Mouse (Mus musculus) T-cell, adult 2 months (primary cell): ENCODE measurements around the gene Gosr2.

Experiments used
- DNase-seq: peaks from one replicate; pipeline ENCODE4 v3.0.0; 2022; ENCODE audit warnings: low spot score

Gene Gosr2

GRCm38 (mm10) chr11:103688980-103689378, 8.7 kb downstream of the Gosr2 start:
- no peak for DNase-seq

- DNase-seq = no peak
Measured at GRCm38 (mm10) chr11:103688271-103688979, 9.3 kb downstream of the Gosr2 start.

GRCm38 (mm10) chr11:103686706-103687105, 11.0 kb downstream of the Gosr2 start:
- DNase-seq = no peak

- DNase-seq = no peak
Measured at GRCm38 (mm10) chr11:103685261-103685736, 12.4 kb downstream of the Gosr2 start.

GRCm38 (mm10) chr11:103683667-103684334, 13.9 kb downstream of the Gosr2 start:
- no peak for DNase-seq

GRCm38 (mm10) chr11:103677042-103677441, 20.7 kb downstream of the Gosr2 start:
- peak; percentile 37 for DNase-seq

- DNase-seq = peak; percentile 44
Measured at GRCm38 (mm10) chr11:103675556-103675955, 22.1 kb downstream of the Gosr2 start.

- no peak for DNase-seq
Measured at GRCm38 (mm10) chr11:103666907-103667426, 30.7 kb downstream of the Gosr2 start.

- no peak for DNase-seq
Measured at GRCm38 (mm10) chr11:103666181-103666906, 31.4 kb downstream of the Gosr2 start.

GRCm38 (mm10) chr11:103665695-103666094, 32.0 kb downstream of the Gosr2 start:
- DNase-seq = no peak

- DNase-seq = no peak
Measured at GRCm38 (mm10) chr11:103663119-103663518, 34.6 kb downstream of the Gosr2 start.

GRCm38 (mm10) chr11:103662546-103662945, 35.2 kb downstream of the Gosr2 start:
- DNase-seq = no peak

- no peak for DNase-seq
Measured at GRCm38 (mm10) chr11:103661863-103662262, 35.8 kb downstream of the Gosr2 start.

GRCm38 (mm10) chr11:103658189-103658588, 39.5 kb downstream of the Gosr2 start:
- DNase-seq = no peak

GRCm38 (mm10) chr11:103656520-103656919, 41.2 kb downstream of the Gosr2 start:
- no peak for DNase-seq

GRCm38 (mm10) chr11:103653359-103653965, 44.2 kb downstream of the Gosr2 start:
- no peak for DNase-seq

GRCm38 (mm10) chr11:103651426-103651825, 46.3 kb downstream of the Gosr2 start:
- no peak for DNase-seq

GRCm38 (mm10) chr11:103649983-103650493, 47.7 kb downstream of the Gosr2 start:
- no peak for DNase-seq

GRCm38 (mm10) chr11:103649301-103649982, 48.3 kb downstream of the Gosr2 start, which contains the start of gene Rprml:
Gene Rprml (plus strand): TSS chr11:103649570.
- DNase-seq = no peak

- no peak for DNase-seq
Measured at GRCm38 (mm10) chr11:103648656-103649055, 49.0 kb downstream of the Gosr2 start.
